Mouse (Mus musculus) T-helper 2 cell (primary cell): Measurements from ENCODE around the gene Cemip.

Source experiments
- in situ Hi-C: fragments of 300-600 bp; cut with MboI, MseI; formaldehyde crosslinking; loops from one replicate; pipeline ENCODE4 v1.15.1; 2025; ENCODE audit warnings: high pct_unique_total_duplicates

Gene Cemip

DNA sequence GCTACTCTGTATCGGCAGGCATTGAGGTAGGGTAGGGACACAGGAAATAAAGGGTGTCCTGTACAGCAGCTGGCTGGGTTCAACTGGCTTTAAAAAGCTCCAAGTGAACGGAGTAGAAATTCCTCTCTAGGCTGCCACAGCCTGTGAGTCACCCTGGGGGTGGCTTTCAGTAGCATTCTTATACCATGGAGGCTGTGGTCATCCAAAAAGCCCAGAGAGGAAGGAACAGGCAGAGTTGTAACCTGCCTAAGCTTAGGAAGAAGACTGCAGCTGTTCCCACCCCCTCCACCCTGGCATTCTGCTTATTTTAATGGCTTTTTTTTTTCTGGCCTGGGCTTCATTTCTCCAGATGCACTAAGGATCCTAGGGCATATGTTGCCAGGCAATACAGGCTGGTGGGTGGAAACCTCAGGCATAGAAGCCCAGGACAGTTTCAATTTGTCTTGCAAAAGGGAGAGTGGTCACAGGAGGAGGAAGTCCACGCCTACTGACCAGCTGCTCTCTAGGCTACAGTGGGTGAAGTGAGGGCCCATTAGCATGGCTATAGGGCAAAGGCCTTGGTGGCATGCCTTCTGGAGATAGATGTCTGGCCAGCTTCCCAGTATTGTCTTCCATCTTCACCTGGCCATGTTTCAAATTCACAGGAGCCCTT is 57.1 kb downstream of the Cemip start:
- in situ Hi-C loops: no loop called here

DNA sequence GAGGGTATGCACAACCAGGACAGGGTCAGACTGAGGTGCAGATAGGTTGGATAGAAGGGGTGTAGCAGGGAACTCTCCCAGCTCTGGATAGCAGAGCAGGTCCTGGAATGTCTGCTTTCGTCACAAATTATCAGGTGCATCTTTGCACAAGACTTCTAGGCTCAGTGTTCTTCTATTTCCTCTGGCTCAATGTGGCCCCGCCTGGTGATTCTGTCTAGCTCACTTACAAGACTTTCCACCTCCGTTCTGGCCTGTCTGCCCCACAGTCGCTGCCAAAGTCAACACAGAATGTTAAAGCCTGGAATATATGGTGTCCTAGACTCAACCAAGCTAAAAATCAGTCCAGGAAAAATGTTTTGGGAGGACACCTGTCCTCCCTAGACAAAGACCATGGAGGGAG is 57.9 kb downstream of the Cemip start:
- in situ Hi-C loops: no loop called here

DNA sequence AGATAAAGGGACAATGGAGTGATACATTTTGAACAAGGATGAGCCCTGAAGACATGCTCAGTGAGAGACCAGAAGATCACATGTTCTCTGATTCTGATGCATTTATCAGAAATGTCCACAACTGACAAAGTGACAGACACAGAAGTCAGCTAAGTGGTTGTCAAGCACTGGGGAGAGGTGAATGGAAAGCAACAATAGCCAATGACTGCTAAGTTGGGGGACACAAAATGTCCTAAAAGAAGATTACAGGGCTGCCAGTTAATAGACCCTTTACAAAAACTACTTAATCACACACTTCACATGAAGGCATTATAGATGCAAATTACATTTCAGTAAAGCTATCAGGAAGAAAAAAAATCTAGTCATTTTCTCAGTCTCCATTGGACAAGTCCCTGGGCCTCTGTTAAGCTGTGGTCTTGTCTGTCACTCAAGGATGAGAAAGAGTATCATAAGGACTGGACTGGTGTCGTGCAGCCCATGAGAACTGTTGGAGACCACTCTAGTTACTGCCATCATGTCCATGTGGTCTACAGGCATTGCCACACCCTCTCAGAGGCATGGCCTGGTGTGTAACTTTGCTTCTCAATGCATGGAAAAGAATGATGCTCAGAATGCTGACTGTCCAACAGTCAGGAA is 59.2 kb downstream of the Cemip start:
- in situ Hi-C loops: no loop called here

DNA sequence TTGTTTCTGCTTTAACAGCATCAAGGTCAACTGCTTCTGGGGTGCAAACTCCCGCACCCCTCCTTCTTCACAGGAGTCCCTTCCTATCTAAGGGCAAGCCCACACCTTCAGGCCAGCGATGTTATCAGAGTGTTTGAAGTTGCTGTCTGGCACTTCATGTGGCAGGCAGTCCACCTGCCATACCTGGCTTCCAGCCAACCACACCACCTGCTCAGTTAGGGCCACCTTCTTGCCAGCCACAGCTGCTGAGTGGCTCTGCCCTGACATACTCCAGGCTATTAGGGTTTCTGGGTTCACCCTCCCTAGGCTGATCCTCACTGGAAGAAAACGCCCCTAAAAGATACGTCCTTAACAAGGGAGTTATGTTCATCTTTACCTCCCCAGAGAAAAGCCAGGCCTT is 60.2 kb downstream of the Cemip start:
- in situ Hi-C loops: no loop called here

DNA sequence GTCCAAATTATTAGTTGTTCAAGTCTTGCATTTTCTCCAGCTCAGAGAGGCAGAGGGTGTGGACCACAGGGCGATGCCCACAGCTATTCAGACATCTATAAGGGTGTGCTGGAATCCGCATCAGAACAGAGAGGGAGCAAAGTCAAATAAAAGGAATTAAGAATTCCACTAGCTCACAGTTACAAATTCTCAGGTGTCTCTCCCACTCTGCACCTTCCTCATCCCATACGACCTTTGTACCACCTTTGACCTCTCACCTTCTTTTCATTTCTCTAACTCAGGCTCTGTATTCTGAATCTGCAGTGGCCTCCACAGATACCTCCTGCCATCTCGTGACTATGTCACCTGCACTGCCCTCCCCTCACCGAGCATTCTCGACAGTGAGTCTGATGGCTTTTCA is 62.8 kb downstream of the Cemip start:
- in situ Hi-C loops: no loop called here

DNA sequence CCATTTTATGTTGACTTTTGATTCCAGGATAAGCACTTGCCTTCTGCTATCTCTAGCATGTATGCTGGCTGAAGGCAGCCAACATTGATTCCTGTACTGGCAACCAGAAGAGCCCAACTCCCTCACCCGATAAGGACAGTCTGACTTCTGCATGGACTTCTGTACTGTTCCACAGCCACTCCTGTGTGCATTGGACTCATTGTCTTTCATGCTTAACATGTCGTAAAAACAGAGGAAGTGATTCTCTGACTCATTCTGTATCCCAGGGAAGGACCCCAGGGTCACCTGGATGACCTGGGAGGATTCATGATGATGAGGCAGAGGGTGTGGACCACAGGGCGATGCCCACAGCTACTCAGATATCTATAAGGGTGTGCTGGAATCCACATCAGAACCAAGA is 63.8 kb downstream of the Cemip start:
- in situ Hi-C loops: no loop called here

DNA sequence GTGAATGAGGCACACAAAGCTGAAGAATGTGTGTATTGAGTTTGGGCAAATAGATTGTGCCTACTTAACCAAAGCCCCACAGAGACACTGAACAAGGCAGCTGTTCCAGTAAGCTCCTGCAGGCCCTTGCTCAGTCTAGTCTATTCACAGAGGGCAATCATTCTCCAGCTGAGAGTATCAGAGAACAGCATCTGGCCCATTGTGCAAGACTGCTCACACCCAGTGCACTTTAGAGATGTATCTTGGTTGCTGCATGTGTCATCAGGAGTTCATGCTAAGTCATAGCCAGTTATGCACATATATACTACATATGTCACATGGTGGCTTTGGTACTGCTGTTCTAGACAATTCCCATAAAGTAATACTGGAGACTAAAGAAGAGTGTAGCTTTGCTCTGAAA is 66.9 kb downstream of the Cemip start:
- in situ Hi-C loops: no loop called here

DNA sequence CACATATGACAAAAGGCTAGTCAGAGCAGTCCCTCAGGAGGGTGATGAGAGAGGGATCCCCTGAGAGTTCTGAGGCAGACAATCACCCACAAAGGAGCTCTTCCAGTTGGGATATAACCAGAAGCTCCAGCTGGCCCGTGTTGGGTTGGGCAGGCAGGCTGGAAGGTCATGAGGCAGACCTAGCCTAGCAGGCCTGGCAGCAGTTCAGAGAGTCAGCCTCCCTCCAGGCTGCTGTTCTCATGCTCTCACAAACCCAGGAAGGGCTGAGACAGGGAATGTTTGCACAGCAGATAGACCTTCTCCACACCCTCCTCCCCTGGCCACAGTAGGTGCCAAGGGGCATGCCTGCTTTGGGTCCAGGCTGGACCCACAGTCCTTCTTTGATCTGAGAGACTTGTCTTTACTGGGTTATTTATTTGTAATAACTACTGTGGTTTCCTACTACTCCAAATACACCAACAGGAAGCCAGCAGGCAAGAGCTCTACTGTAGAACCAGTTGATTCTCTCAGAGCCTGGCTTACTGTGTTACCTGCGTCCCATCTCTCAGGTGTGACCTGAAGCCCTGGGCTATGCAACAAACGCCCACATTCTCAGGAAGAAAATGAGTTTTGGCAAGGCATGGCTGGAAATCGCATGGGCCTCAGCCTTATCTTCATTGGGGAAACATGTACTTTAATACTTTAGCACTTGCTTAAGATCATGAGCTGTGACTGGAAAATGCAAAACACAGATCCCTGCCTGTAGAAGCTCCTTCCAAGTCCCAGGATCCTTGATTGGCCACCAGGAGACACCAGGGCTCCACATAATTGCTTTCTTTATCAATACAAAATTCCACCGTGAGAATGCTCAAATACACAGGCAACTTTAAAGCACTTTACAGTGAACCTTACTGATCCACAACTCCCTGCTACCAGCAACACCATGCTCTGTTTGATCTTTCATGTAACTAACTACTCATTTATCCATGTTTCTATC is 67.7 kb downstream of the Cemip start:
- in situ Hi-C loops: no loop called here

DNA sequence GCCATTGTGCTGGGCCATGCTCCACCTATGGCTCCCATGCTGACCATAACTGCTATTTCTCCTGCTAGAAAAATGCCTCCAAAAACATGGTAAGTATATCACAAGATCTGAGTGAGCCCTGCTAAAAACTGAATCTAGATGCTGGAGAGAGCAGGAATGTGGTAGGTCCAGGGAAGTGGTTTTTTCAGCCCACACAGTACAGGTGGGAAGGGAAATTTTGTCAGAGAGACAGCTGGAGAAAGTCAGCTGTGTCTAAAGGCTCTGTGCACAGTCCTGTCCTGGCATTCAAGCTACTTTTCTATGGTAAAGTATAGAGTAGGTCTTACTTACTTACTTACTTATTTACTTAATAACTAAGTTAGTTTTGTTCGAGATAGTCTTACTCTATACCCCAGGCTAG is 71.3 kb downstream of the Cemip start:
- in situ Hi-C loops: no loop called here

DNA sequence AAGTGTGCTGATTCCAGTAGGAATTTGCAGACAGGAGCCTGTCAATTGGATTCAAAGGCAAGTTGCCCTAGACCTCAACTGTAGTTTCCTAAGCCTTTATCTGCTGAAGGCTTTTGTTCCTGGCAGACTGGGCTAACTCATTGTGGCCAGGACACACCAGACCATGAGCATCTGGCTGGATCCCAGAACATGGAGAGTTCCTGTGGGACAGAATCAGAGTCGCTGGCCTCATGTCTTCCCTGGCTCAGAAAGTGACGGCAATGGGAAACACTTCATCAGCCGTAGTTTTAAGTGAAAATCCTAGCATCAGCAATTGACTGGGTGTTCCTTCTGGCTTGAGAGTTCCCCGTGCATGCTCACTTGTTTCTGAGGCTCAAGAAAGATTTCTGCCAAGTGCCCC is 72.6 kb downstream of the Cemip start:
- in situ Hi-C loops: no loop called here

DNA sequence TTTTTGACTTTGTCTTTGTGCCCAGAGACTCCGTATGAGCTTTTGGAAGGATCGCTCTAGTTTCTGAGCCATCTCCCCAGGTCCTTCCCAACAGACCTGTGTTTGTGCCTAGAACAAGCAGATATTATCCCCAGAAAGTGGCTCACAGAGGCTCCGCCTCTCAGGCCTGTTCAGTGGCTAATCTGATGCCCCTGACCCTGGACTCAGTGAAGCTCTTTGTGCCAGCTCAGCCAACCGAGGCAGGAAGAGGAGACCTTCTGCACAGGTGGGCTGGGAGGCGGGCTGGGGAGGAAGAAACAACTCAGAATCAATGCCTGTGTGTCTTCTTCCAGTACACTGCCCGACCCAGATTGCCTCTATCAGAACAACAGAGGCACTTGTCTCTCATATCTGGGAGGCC is 81.9 kb downstream of the Cemip start:
- in situ Hi-C loops: no loop called here

DNA sequence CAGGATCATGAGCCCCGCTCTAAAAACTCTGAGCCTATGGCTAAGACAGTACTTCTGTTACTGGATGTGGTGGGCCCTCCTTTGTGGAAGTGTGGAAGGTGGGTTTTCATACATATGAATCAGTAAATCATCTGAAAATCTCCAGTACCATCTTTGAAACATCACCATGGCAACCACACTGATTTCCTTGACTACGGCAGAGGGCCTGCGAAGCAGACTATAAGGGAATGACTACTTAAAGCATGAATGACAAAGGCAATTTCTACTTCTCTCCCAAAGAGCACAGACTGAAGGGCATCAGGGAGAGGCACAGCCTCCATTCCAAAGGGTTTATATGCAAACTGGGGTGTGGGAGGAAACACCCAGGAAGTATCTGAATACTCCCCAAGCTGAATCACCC is 84.8 kb downstream of the Cemip start:
- in situ Hi-C loops: no loop called here

DNA sequence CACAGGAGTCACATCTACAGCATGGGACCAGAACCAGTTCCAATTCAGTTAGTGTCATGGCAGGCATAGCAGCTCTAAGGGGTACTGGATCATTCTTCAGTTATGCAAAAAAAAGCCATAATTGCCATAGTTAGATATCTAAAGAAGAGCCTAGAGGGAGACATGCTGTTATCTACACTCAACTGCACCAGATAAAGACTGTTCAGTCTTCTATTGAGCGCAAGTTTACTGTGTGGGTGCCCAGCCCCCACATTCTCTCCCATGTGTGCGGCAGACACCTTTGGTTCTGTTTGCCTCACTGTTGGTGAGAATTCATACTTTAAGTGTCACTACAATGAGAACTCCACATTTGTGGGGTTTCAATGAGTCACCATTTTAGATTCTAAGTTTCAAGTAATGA is 85.6 kb downstream of the Cemip start:
- in situ Hi-C loops: no loop called here

DNA sequence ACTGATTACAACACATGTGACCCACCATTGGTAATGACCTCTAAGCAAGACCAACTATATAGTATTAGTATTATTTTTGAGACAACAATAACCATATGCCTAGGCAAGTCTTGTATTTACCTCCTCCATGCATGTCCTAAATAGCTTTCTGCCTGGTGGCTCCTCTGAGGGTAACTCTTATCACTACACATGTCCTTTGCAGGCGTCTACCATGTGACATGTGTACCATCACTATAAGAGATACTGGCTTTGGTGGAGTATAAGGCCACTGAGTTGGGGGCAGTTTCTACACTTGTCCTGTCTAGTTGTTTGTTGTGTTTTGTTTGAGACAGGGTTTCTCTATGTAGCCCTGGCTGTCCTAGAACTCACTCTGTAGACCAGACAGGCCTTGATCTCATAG is 86.7 kb downstream of the Cemip start:
- in situ Hi-C loops: no loop called here

DNA sequence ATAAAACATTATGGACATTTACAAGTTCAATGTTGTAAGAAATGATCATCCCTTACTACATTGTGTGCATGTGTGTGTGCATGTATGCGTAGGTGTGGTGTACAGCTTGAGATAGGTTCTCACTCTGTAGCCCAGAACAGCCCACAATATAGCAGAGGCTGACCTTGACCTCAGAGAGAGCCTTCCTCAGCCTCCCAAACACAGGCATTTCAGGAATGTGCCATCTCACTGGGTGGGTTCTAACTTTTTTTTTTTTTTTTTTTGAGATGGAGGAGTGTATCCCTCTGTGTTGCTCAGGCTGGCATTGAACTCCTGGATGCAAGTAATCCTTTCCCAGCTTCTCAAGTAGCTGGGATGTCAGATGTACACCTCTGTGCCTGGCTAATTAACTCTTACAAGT is 92.0 kb downstream of the Cemip start:
- in situ Hi-C loops: no loop called here

DNA sequence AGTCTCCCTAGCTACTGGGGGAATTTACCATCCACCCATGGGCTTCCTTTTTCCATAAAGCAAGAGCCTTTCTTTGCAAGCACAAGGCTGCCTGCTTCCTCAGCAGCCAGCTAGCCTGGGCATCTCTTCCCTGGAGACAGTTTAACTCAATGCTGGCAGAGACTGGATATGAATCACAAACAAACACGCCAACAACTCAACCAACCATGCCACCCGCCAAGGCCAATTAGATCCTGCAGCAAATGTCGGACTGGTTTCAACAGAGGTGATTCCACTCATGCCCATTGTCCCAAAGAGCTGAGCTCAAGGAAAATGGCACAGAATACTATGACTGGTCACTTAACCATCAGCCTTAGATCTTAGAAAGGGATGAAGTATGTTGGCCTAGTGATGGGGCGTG is 97.0 kb downstream of the Cemip start:
- in situ Hi-C loops: no loop called here

DNA sequence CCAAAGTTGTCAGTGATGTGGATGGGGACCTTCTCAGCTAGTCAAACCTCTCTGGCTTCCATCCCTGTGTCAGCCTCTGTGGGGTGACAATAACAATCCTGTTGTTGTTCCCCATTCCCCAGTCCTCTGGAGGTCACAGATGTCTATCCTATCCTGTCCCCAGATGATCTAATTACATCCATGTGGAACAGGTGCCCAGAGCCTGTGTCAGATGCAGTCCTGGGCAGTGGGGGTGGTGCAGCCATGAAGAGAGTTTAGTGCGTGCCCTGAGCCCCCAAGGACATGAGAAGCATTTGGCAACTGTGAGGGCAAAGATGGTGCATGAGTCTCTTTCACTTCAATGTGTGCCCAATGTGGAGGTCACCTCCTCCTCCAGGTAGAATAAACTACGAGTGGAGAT is 100.6 kb downstream of the Cemip start:
- in situ Hi-C loops: no loop called here

DNA sequence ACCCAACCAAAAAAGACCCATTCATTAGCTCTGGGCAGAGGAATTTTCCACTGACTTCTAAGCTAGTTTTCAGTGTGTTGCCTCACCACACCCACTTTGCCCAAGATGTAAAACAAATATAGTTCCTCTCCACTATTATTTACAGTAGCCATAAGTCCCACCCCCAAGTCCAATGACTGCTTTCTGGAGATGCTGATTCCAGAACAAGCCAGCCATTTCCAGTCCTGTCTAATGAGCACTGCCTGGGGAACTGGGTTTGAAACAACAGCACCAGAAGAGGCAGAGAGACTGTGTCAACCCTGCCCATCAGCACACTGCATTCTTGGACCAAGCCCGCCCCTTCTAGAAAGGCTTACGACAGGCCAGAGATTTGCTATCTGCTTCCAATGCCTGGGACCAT is 103.7 kb downstream of the Cemip start:
- in situ Hi-C loops: no loop called here

DNA sequence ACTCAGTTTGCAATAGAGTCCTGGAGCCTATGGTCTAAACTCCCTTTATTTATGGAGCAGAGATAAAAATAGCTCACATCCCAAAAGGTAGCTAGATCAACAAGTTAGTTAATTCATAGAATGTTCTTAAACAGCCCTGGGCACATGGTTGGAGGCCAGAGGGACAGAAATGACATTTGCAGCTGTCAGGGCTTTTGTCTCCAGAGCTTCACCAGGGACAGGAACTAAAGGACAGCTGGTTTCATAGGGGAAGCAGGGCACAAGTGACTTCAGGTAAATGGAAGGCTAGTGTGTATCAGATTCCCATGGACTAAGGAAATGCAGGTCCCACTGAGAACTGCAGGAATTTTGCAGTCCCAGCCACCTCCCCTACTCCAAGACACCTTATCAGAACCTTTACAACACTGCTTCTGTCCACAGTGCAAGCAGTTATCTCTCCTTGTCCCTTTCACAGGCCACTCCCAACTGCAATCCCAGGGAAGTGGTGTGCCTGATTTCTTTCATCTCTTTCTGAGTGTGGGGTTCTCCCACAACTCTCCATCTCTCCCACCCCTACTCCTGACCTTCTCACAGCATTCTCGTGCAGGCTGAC is 107.3 kb downstream of the Cemip start:
- in situ Hi-C loops: no loop called here

DNA sequence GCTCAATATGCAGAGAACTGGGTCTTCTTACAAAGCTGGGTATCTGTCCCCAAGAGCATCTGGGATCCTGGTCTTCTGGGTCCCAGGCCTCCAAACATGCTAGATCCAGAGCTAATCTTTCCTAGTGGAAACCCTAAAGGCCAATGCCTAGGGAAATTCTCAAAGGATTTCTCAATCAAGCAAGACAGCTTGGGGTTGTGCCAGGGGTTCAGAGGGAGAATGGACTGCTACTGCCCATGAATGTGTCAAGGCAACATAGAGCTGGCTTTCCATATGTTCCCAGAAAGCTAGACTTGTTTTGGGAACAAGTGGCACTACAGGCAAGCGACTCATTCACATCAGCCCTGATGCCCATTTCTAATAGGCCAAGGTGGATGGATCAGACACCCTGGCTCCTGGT is 107.9 kb downstream of the Cemip start:
- in situ Hi-C loops: no loop called here

DNA sequence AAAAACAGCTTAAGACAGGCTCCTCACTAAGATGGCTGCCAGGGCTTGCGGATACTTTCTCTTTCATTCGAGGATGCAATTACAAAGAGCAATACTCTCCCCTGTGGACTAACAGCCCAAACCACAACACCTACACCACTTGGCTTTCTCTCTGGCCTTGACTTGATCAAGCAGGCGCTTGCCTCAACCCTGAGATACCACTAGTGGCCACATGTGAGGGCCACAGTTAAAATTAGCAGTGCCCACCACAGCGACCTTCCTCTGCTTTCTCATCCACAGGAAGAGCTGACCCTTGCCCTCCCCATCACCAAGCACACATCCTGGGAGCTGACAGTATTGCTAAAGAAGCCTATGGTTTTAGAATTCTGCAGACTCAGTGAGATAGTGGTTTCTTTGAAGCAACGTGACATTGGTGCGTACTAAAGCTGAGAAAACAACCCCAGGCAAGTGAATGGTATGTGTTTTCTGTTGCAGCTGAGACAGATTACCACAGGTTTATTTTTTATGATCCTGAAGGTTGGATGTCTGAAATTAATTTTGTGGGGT is 109.8 kb downstream of the Cemip start:
- in situ Hi-C loops: no loop called here

DNA sequence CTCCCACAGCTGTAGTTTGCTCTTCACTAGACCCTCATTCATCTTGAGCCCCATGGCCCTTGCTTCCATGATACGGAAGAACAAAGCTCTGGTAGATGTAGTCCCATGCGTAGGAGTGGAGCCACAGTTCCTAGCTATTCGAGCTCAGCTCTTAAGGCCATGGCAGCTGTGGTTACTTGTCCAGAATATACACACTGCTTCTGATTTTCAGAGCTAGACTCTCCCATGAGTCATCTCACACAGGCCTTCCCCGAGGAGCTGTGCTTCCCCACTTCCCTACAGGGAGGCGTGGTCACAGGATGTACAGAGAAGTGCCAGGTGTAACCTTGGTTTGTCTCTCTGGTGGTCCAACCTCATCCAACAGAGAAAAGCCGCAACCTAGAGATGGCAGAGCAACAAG is 111.0 kb downstream of the Cemip start:
- in situ Hi-C loops: no loop called here
